Mouse (Mus musculus): ENCODE measurements around the gene Slc25a33. TPM values are rescaled to one million over a fixed set of nuclear protein-coding genes. Genes with fewer than 3 reads are reported as not detected.
A peak's percentile ranks its signal among the peaks of the same experiment; 100 is the strongest.

The Slc25a33 gene
- total RNA-seq, 2 experiments from 2014 or later, result 7.2 to 9.5 TPM

- no peak for DNase-seq
Observed at GRCm38 (mm10) chr4:149794966-149795477, 20.9 kb upstream of the Slc25a33 start.

GRCm38 (mm10) chr4:149794010-149794338 lies 19.9 kb upstream of the Slc25a33 start:
- no peak for DNase-seq

- DNase-seq, result no peak
Observed at GRCm38 (mm10) chr4:149793156-149794009, 19.3 kb upstream of the Slc25a33 start.

GRCm38 (mm10) chr4:149792159-149792800 lies 18.2 kb upstream of the Slc25a33 start:
- DNase-seq, result no peak

- no peak for DNase-seq
Observed at GRCm38 (mm10) chr4:149791470-149791869, 17.4 kb upstream of the Slc25a33 start.

GRCm38 (mm10) chr4:149790969-149791368 lies 16.9 kb upstream of the Slc25a33 start:
- no peak for DNase-seq

- no peak for DNase-seq
Observed at GRCm38 (mm10) chr4:149790546-149790945, 16.5 kb upstream of the Slc25a33 start.

- peak; percentile 46 for DNase-seq
Observed at GRCm38 (mm10) chr4:149789421-149790194, 15.5 kb upstream of the Slc25a33 start.

DNA sequence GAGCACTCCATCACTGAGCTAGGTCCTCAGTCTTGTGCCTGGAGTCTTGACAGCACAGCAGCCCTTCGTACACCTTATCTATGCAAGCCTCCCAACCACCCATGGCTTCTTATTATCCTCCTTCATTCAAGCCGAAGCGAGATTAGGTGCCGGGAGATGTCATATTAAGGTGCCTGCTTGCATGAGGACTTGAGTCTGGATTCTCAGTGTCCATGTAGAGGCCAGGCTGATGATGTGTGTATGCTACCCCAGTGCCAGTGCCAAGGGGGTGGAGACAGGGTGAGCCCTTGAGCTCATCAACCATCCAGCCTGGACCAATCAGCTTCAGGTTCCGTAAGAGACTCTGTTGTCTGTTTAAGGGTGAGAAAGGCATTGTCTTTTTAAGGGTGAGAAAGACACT lies 10.8 kb upstream of the Slc25a33 start:
- no peak for DNase-seq

DNA sequence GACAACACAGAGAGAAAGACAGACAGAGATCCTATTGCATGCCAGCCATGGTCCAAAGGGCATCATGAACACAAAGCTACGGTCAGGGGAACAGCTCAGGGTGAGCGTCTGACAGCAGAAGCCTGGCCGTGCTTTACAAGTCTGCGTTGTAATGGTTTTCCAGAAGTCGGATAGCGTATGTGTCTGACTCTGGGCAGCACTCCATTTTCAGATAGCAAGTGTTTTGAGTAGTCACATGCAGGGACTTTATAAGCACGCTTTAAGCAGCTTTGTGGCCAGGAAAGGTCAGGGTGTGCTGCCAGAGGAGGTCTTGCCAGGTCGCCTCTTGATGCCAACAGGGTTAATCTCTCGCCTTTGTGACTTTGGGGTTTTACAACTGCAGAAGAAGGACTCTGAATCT lies 10.3 kb upstream of the Slc25a33 start:
- DNase-seq, result no peak

DNA sequence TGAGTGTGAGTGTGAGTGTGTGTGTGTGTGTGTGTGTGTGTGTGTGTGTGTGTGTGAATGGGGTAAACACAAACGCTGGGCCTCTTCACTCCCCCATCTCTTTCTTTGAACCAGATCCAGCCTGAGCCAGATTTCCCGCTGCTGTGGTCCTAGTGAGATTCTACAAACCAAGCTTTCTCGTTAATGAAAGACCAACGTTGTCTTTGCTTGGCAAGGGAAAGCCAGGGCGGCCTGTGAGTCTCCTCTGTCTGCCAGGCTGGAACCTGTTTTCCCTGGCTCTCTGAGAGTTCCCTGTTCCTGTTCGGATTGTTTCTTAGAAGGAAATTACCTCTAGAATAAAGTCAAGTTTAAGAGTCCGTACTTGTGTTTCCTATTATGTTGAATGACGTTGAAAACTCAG lies 8.9 kb upstream of the Slc25a33 start:
- no peak for DNase-seq

DNA sequence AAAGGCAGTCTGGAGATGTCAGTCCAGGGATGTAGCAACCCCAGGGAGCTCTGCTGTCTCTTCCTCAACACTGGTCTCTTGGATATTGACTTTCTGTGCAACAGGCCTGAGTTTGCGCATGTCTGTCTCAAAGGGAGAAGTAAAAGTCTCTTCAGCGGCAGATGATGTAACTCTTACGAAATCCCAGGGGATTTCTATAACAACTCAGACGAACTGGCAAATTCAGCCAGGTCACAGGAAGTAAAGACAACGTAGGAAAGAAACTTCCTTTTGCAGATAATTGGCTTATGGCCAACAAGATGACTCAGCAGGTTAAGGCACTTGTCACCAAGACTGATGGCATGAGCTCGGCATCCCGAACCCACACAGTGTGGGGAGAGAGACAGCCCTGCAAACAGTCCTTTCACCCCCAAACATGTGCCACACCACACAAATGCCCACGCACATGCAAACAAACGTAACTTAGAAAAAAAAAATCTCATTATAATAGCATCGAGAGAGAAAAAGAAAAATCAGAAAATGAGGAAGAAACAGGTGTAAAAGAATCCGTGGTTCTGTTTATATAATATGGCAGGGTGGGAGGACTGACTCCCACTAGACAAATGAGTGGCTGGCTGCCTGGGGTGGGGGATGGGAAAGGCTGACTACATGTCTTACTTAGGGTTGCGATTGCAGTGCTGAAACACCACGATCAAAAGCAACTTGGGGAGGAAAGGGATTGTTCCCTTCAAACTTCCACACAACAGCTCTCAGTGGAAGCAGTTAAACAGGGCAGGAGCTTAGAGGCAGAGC lies 6.7 kb upstream of the Slc25a33 start:
- DNase-seq, result no peak

DNA sequence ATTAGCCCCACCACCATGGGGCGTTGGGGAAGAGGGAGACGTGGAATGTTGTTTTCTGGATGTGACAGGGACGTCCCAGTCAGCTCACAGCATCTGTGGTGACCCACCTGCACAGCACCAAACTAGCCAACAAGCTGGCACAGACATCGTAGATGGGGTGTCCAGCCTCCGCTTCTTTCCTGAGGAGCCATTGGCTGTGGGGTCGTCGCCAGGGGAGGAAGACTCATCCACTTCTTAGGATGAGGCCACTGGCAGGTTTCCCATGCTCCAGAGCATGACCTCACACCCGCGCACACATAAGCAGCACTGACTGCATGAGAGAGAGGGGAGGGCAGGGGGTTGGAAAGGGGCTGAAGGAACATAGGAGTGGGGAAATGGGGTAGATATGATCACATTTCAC lies 5.9 kb upstream of the Slc25a33 start:
- no peak for DNase-seq

GRCm38 (mm10) chr4:149777126-149777525 lies 3.0 kb upstream of the Slc25a33 start:
- DNase-seq, result no peak

- no peak for DNase-seq
Observed at GRCm38 (mm10) chr4:149775760-149776362, 1.8 kb upstream of the Slc25a33 start.

DNA sequence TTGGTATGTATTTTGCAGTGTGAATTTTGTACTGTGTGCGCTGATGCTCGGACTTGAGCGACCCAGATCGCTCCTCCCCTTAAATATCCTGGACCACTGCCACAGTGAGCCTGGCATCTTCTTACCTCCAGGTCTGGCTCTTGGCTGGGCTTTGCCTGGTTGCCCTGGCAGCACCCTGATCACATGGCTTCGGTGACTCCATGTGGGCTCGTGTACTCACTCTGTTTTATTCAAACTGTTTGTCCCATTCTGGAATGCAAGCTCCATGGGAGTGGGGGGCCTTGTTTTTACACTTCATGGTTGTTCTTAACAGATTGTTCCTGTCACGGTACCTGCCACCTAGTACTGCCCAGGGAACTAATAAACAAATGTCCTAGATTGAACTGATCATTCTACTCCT lies 1.3 kb upstream of the Slc25a33 start:
- peak; percentile 43 for DNase-seq

- DNase-seq, result peak; percentile 49
Observed at GRCm38 (mm10) chr4:149773408-149774093, 526 bp downstream of the Slc25a33 start.

- DNase-seq, result no peak
Observed at GRCm38 (mm10) chr4:149772394-149772793, 1.7 kb downstream of the Slc25a33 start.

- no peak for DNase-seq
Observed at GRCm38 (mm10) chr4:149765201-149765600, 8.9 kb downstream of the Slc25a33 start.

DNA sequence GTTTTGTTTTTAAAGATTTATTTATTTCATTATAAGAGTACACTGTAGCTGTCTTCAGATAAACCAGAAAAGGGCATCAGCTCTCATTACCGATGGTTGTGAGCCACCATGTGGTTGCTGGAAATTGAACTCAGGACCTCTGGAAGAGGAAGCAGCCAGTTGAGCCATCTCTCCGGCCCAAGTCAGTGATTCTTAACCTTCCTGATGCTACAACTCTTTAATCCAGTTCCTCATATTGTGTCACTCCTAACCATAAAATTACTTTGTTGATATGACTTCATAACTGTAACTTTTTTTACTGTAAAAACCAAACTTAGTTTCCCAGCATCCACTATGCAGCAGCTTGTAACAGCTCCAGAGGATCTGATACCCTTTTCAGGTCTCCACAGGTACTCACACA lies 10.7 kb downstream of the Slc25a33 start:
- DNase-seq, result no peak

DNA sequence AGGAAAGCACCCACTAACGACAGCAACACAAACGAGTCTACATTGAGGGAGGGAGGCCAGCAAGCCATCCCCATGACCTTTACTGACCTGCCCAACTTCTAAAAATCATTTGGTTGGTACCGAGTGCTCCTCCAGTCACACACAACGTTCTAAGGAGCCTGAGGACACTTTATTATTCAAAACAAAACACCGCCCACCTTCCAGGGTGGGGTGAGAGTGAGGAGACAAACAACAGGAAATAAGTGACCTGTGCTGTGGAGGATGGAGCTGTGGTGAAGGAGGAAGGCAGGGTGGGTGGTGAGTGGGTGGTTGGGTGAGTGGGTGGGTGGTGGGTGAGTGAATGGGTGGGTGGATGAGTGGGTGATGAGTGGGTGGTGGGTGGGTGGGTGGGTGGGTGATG lies 14.6 kb downstream of the Slc25a33 start:
- DNase-seq, result no peak

Data from gastrocnemius, postnatal 10 days (tissue).